Mouse (Mus musculus) hindbrain, embryonic 12.5 days (tissue): Measurements from ENCODE around the gene Ptk6. TPM values are rescaled to one million over a fixed set of nuclear protein-coding genes. Genes with fewer than 3 reads are reported as not detected.

Experiments
- ATAC-seq: fragments of 200-750 bp; cut with Nextera tagmentation; 2 replicates; pipeline ENCODE4 v1.8.0; 2017; ENCODE audit warnings: moderate TSS enrichment; ENCODE audit not compliant: low FRiP score
- H3K27ac ChIP-seq: fragments of 300-500 bp; sonication (generic); 2 replicates; pipeline ENCODE4 v1.5.1; 2016; ENCODE audit warnings: mild to moderate bottlenecking
- H3K27me3 ChIP-seq: fragments of 300-500 bp; sonication (generic); 2 replicates; pipeline ENCODE4 v1.6.1; 2016; ENCODE audit warnings: mild to moderate bottlenecking
- H3K36me3 ChIP-seq: fragments of 300-500 bp; sonication (generic); 2 replicates; pipeline ENCODE4 v1.6.1; 2016; ENCODE audit warnings: mild to moderate bottlenecking
- H3K4me1 ChIP-seq: fragments of 300-500 bp; sonication (generic); 2 replicates; pipeline ENCODE4 v1.6.1; 2016
- H3K4me2 ChIP-seq: fragments of 300-500 bp; sonication (generic); replicated peaks from 2 replicates; pipeline ENCODE4 v1.6.1; 2016; ENCODE audit warnings: mild to moderate bottlenecking
- H3K4me3 ChIP-seq: fragments of 300-500 bp; sonication (generic); 2 replicates; pipeline ENCODE4 v1.5.1; 2016; ENCODE audit warnings: mild to moderate bottlenecking
- H3K9ac ChIP-seq: fragments of 300-500 bp; sonication (generic); 2 replicates; pipeline ENCODE4 v1.6.1; 2016; ENCODE audit warnings: mild to moderate bottlenecking, moderate library complexity
- H3K9me3 ChIP-seq: fragments of 300-500 bp; sonication (generic); replicated peaks from 2 replicates; pipeline ENCODE4 v1.6.1; 2016; ENCODE audit warnings: mild to moderate bottlenecking
- WGBS: fragments of 180-500 bp; shearing (Covaris S2); methylation state at CpG from one replicate; pipeline ENCODE4 v1.1.7; 2016; 5-methylcytosine and 5-hydroxymethylcytosine counted together
- polyA plus RNA-seq: library from polyadenylated mRNA; unstranded; fragments of >200 nt; fragmentation: Nextera tagmentation; extraction: Ambion mirVana; gene quantifications from 2 replicates; pipeline ENCODE4 v1.2.1, GENCODE M21; 2016

Gene Ptk6
- polyA plus RNA-seq, 1 experiment from 2014 or later = not detected

DNA sequence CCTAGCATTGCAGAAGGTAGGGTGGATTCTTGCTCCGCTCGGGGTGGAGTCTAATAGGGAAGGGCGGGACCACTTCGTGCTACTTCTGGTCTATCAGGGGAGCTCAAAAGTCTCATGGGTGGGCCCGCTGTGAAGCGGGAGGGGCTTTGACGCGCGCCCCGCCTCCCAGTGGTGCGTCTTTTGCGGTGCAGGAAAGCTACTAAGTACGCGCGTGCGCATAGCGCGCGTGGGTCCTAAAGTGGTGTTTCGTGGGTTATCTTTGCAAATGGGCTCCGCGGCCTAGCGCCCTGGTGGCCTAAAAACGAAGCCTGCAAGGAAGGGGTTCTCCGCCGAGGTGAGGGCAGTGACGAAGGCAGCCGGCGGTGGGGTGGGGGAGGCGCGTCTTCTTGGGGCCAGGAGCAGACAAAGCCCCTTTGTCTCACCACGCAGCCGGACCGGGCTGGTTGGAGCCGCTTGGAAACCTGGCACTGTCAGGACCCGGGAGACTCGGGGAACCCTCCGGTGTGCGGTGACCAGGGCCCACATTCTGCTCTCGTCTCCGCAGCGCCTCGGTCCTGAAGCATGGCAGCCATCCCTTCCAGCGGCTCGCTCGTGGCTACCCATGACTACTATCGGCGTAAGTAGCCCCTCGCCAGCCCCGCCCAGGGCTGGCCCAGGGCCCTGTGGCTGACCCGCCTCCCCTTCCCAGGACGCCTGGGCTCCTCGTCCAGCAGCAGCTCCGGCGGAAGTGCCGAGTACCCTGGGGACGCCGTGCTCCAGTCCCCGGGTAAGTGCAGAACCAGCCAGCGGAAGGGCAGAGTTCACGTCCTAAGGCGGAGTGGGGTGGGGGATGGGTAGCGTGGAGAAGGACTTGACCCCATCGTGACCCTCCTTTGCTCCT, 15.2 kb downstream of the Ptk6 start, which contains the start of gene Ppdpf:
Gene Ppdpf (plus strand): TSS at position 127 of the 880 bp plus-strand sequence.
- Histone ChIP-seq H3K36me3 (peaks cover 11% of the 10 kb centered on the region), H3K4me2 (peak within 1 kb of the TSS; percentile 58), H3K27ac (peak within 1 kb of the TSS; percentile 97), H3K27me3 (no peaks in the 10 kb centered on the region), H3K4me3 (peak within 1 kb of the TSS; percentile 69), H3K9me3 (no peaks in the 10 kb centered on the region), H3K9ac (peak within 1 kb of the TSS; percentile 93), H3K4me1 (peaks cover 13% of the 10 kb centered on the region)
- WGBS = under 1% methylated on average over 63 of the region's 64 CpGs
- peak; percentile 93 for ATAC-seq

DNA sequence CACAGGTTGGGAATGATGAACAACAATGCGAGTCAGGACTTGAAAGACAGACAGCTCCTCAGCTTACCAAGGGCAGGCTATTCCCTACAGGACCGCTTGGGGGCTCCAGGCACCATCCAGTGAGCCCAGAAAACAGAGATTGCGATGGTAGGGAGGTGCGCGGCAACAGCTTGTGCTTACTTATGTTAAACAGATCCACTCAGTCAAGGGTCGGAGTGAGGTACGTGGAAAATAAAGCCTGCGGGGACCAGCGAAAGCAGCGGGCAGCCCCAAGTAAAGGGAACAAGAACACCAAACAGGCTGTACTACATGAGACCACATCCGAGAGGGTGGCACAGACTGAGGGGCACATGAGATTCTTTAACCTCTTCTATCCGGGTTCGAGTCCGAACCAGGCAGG, 16.0 kb downstream of the Ptk6 start:
- peak; percentile 83 for ATAC-seq
- H3K9ac ChIP-seq = peak overlapping the region; percentile 93
- no peaks in the 10 kb centered on the region for H3K27me3 ChIP-seq
- peaks cover 11% of the 10 kb centered on the region for H3K36me3 ChIP-seq
- no peaks in the 10 kb centered on the region for H3K9me3 ChIP-seq
- peaks cover 13% of the 10 kb centered on the region for H3K4me1 ChIP-seq
- H3K4me2 ChIP-seq = peak overlapping the region; percentile 58
- peak overlapping the region; percentile 69 for H3K4me3 ChIP-seq
- under 1% methylated on average over 14 of the region's 14 CpGs for WGBS
- H3K27ac ChIP-seq = peak overlapping the region; percentile 97

DNA sequence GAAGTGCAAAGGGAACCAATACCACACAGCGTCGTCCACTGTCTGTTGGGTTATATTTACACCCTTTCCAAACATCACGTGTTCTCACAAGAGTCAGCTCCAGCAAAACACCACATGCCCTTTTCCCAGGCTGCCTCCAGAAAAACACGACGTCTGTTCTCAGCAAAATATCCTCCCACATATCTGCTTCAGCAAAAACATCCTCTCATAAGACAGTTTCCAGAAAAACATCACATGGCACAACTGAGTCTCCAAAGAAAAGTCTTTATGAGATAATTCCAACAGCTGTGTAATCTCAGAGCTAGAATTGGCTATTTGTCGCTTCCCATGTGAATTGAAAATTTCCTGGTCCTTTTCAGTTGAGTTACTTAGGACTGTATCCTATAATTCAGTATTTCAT, 21.7 kb downstream of the Ptk6 start:
- no peaks in the 10 kb centered on the region for H3K27me3 ChIP-seq
- no peak overlapping the region for H3K4me2 ChIP-seq
- 87% methylated on average over 6 of the region's 6 CpGs for WGBS
- H3K9me3 ChIP-seq = no peaks in the 10 kb centered on the region
- no peak overlapping the region for H3K4me3 ChIP-seq
- no peaks in the 10 kb centered on the region; the same call in 1 of the 2 replicates for H3K4me1 ChIP-seq
- ATAC-seq = no peak
- no peak overlapping the region for H3K27ac ChIP-seq
- H3K9ac ChIP-seq = no peak overlapping the region
- no peaks in the 10 kb centered on the region for H3K36me3 ChIP-seq

DNA sequence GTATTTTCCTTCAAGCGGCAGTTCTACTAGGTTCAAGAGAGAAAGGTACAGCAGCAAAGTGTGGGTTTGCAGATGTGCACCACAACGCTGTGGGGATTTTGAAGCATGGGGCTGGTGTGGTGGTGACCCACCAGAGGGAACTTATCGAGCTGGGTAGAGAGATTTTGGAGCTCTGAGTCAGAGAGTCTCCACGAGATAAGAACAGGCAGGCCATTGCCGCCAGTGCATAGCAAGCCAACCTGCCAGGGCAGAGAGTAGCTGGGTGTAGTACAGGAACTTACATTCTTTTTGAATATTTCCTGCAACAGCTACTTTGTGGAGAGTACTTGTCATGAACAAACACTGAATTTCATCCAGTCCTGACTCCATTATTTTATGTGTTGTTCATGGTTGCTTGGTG, 24.1 kb downstream of the Ptk6 start:
- no peak overlapping the region for H3K4me2 ChIP-seq
- no peaks in the 10 kb centered on the region for H3K9me3 ChIP-seq
- H3K27ac ChIP-seq = no peak overlapping the region
- H3K27me3 ChIP-seq = no peaks in the 10 kb centered on the region
- H3K4me1 ChIP-seq = no peaks in the 10 kb centered on the region
- H3K36me3 ChIP-seq = no peaks in the 10 kb centered on the region
- WGBS = 84% methylated on average over 5 of the region's 5 CpGs
- no peak overlapping the region for H3K4me3 ChIP-seq
- no peak overlapping the region for H3K9ac ChIP-seq
- ATAC-seq = no peak

DNA sequence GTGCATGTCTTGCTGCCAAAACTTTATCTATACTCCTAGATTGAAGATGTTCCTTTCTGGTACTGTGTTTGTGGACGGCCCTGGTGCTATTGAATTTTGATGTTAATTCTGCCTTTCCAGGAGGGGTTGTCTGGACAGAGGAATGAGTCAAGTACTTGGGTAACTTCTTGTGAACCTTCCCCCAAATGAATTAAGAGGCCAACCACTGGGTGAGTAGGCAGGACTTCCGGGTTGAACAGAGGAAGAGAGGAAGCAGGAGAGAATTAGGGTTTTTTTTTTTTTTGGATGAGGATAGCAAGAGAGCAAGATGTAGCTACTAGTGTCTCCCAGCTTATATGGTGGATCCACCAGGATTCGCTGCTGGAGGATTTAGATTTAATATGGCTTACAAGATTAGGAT, 24.6 kb downstream of the Ptk6 start:
- no peaks in the 10 kb centered on the region for H3K27me3 ChIP-seq
- 83% methylated on average over 3 of the region's 3 CpGs for WGBS
- H3K4me3 ChIP-seq = no peak overlapping the region
- ATAC-seq = no peak
- no peak overlapping the region for H3K4me2 ChIP-seq
- no peaks in the 10 kb centered on the region for H3K36me3 ChIP-seq
- no peaks in the 10 kb centered on the region for H3K9me3 ChIP-seq
- no peak overlapping the region for H3K9ac ChIP-seq
- H3K27ac ChIP-seq = no peak overlapping the region
- H3K4me1 ChIP-seq = no peaks in the 10 kb centered on the region

DNA sequence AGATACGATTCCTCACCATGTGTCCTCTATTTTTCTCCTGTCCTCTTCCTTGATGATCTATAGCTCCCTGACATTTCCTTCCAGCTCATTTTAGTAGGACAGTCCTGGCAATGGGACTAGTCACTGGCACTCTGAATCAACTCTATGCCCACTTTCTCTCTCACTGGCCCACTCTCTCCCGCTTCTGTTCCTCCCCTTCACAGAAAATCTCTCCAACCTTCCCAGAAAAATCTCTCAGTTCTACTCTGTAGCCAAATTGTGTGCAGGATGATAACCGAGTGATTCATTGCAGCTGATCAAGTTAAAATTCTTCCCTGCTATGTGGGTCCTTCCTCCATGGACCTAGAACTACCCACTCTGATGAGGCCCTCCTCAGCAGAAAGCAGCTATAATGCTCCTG, 27.9 kb downstream of the Ptk6 start:
- 91% methylated on average over 3 of the region's 3 CpGs for WGBS
- Histone ChIP-seq H3K36me3 (no peaks in the 10 kb centered on the region), H3K4me1 (no peaks in the 10 kb centered on the region), H3K4me2 (no peak overlapping the region), H3K9ac (no peak overlapping the region), H3K4me3 (no peak overlapping the region), H3K27ac (no peak overlapping the region), H3K27me3 (no peaks in the 10 kb centered on the region), H3K9me3 (no peaks in the 10 kb centered on the region)
- no peak for ATAC-seq

DNA sequence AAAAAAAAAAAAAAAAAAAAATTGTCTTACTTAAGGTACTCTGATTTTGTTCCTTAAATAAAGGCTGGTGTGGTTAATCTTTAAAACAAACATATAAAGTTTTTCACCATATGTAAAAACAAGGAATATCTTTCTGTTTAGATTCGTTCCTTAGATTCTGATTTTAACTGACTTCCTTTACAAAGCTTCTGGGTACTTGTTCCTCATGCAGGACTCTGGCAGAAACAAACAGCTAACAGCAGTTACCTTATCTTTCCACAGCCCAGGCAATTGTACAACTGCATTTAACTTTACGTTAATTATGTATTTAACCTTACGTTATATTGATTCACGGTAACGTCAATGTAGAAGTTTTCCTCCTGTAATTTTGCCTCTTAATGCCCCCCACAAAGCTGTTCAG, 36.1 kb downstream of the Ptk6 start:
- H3K4me2 ChIP-seq = no peak overlapping the region
- no peak overlapping the region for H3K9ac ChIP-seq
- 89% methylated on average over 5 of the region's 5 CpGs for WGBS
- no peak overlapping the region for H3K4me3 ChIP-seq
- H3K27ac ChIP-seq = no peak overlapping the region
- no peaks in the 10 kb centered on the region; the same call in 1 of the 2 replicates for H3K27me3 ChIP-seq
- no peak for ATAC-seq
- H3K4me1 ChIP-seq = no peaks in the 10 kb centered on the region
- no peaks in the 10 kb centered on the region for H3K9me3 ChIP-seq
- H3K36me3 ChIP-seq = no peaks in the 10 kb centered on the region

DNA sequence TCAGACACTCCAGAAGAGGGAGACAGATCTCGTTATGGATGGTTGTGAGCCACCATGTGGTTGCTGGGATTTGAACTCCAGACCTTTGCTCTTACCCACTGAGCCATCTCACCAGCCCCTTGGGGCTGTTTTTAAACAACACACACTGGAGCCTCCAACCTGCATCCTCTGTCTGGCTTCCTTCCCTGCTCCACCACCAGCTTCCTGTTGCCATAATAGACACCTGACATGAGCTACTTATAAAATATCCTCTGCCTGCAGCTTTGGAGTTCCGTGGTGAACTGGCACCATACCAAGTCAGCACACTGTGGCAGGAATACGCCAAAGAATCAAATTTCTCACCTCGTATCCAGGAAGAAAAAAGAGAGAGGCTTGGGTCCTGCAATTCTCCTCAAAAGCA, 41.8 kb downstream of the Ptk6 start:
- Histone ChIP-seq H3K9me3 (no peaks in the 10 kb centered on the region), H3K9ac (no peak overlapping the region), H3K4me1 (peaks cover 28% of the 10 kb centered on the region), H3K27me3 (peaks cover 26% of the 10 kb centered on the region), H3K4me3 (no peak overlapping the region), H3K4me2 (no peak overlapping the region), H3K27ac (no peak overlapping the region), H3K36me3 (no peaks in the 10 kb centered on the region)
- 76% methylated on average over 4 of the region's 4 CpGs for WGBS
- no peak for ATAC-seq

DNA sequence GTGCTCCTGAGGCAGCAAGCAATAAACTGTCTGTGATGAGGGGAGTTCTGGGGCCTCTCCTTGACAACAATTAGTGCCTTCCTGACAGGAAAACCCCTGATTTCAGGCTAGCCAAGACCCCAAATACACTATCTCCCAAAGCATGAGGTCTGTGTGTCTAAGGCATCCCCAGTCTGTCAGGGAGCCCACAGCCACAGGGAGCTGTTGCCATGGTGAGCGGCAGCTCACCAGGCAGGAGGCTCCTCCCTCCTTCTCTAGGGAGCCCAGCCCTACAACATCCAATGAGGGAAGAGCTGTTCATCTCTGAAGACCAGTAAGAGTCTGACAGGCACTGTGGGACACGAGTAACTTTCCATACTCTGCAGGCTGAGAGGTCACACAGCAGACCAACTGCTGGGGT, 42.8 kb downstream of the Ptk6 start:
- H3K36me3 ChIP-seq = no peaks in the 10 kb centered on the region
- H3K4me1 ChIP-seq = peaks cover 28% of the 10 kb centered on the region
- peak overlapping the region; percentile 11; the same call in 1 of the 2 replicates for H3K4me2 ChIP-seq
- no peak overlapping the region for H3K4me3 ChIP-seq
- WGBS = 0% methylated on average over 2 of the region's 2 CpGs
- H3K9me3 ChIP-seq = no peaks in the 10 kb centered on the region
- ATAC-seq = peak; percentile 85
- peak overlapping the region; percentile 52 for H3K27ac ChIP-seq
- peaks cover 37% of the 10 kb centered on the region for H3K27me3 ChIP-seq
- no peak overlapping the region; the same call in 1 of the 2 replicates for H3K9ac ChIP-seq

DNA sequence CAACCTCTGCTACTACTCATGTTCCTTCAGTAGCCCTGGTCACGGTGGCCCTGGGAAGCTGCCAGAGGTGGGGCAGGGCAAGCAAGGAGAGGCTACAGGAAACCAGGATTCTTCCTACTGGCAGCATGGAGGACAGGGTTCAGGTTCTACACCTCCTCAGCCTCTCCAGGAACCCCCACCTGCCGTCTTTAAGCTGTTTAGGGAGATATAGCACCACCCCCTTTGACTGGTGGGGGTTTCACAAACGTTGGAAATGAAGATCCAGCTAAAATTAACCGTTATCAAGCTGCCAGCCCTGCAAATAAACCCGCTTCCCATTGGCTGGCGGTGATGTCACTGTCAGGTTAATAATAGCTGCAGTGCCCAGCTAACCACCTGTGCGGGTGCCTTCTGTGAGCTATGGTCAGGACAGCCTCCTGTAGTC, 43.5 kb downstream of the Ptk6 start:
- H3K27me3 ChIP-seq = peaks cover 43% of the 10 kb centered on the region
- no peak overlapping the region; the same call in 1 of the 2 replicates for H3K27ac ChIP-seq
- no peak for ATAC-seq
- H3K9me3 ChIP-seq = no peaks in the 10 kb centered on the region
- H3K4me1 ChIP-seq = peaks cover 28% of the 10 kb centered on the region
- H3K9ac ChIP-seq = no peak overlapping the region
- WGBS = 62% methylated on average over 7 of the region's 7 CpGs
- no peak overlapping the region for H3K4me2 ChIP-seq
- no peaks in the 10 kb centered on the region for H3K36me3 ChIP-seq
- no peak overlapping the region for H3K4me3 ChIP-seq

DNA sequence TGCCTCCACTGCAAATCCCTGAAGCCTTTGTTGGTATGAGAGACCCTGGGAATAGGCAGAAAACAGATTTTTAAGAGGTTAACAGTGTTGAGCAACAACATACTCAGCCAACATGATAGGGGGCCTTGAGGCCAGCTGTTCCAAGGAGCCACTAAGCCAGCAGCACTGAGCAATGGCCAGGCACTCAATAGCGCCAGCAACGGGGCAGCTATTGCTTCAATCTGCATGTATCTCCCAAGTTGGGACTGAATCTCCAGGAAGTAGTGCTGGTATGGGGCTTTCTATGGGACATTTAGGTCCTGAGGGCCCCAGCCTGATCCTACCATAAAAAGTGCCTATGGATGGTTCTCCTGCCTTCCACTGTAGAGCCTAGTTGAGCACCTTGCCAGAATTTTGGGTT, 44.1 kb downstream of the Ptk6 start:
- H3K27ac ChIP-seq = no peak overlapping the region
- H3K4me3 ChIP-seq = no peak overlapping the region
- no peak overlapping the region for H3K4me2 ChIP-seq
- H3K4me1 ChIP-seq = peaks cover 28% of the 10 kb centered on the region
- 92% methylated on average over 2 of the region's 2 CpGs for WGBS
- peaks cover 43% of the 10 kb centered on the region for H3K27me3 ChIP-seq
- H3K9me3 ChIP-seq = no peaks in the 10 kb centered on the region
- no peaks in the 10 kb centered on the region for H3K36me3 ChIP-seq
- H3K9ac ChIP-seq = no peak overlapping the region
- no peak for ATAC-seq

DNA sequence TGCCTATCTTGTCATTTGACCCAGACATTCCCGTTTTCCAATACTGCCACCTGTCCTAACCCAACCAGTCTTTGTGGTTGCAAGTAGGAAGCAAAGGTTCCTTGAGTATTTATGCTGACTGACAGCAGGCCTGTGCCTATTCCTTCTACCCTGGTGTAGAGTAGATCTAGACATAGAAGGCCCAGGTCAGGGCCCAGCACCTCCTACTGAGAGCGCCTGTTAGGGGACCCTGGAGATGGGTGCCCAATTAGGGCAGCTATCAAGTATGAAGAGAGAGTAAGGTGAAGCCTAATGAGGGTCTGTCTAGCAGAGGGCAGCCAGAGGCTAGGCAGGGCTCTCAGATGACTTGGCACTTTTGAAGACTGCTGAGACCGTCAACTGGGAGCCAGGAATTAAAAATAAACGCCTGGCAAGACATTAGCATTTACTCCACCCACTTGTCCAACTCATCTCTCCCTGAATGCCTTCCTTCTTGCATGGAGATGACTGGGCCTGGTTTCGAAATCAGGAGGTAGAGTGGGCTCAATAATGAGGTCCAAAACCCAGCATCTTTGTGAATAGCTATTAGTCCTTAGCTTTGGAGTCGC, 44.8 kb downstream of the Ptk6 start:
- no peak for ATAC-seq
- WGBS = 81% methylated on average over 6 of the region's 6 CpGs
- Histone ChIP-seq H3K9ac (no peak overlapping the region), H3K4me2 (no peak overlapping the region), H3K9me3 (no peaks in the 10 kb centered on the region), H3K4me3 (no peak overlapping the region), H3K27ac (no peak overlapping the region), H3K36me3 (no peaks in the 10 kb centered on the region), H3K27me3 (peaks cover 45% of the 10 kb centered on the region), H3K4me1 (peaks cover 28% of the 10 kb centered on the region)
